Mouse (Mus musculus) heart, adult 18-20 months (tissue): Measurements from ENCODE around the gene Tnrc6c. TPM values are rescaled to one million over a fixed set of nuclear protein-coding genes. Genes with fewer than 3 reads are reported as not detected.

Experiments
- DNase-seq, 2 experiments: peaks; one replicate each; pipeline ENCODE4 v3.0.0; 2021 to 2022; ENCODE audit warnings: mixed read lengths in 1 of 2
- total RNA-seq, 2 experiments: library from RNA; stranded (reverse); gene quantifications; 2 replicates each; pipeline ENCODE4 v1.2.3; 2021

The Tnrc6c gene
- total RNA-seq, 2 experiments from 2014 or later, result 28.1 to 32.0 TPM

DNA sequence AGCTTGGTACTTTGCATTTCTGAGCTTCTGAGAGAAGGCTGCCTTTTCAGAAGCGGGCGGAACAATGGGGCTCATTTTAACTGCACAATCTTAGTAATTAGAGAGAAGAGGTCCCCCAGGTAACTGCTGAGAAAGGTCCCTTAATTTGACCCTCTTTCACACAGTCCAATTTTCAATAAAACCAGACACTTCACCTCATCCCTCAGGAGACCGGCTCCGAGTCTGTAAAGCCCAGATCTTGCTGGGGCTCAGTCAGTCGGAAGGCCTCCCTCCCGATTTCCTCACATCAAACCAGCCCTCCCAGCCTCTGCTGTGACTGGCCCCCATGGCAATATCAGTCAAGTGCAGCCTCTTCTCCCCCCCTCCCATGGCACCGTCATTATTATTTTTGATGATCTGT lies 15.7 kb upstream of the Tnrc6c start:
- DNase-seq, result no peak

DNA sequence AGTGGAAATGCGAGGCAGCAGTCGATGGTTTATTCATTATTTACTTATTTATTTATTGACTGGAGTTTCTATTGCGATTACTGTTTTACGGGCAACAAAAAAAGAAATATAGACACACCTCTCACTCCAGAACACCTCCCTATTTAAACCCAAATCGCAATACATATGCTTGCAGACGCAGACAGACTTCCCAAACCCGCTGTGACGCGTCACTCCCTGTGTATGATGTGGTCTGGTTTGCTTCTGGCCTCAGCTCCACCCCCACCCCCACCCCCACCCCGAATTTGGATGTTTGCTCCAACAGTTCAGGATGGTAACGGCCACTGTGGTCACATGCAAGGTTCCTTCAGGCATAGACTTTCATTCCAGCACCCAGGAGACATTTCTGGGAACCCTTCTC lies 15.3 kb upstream of the Tnrc6c start:
- DNase-seq, result no peak

DNA sequence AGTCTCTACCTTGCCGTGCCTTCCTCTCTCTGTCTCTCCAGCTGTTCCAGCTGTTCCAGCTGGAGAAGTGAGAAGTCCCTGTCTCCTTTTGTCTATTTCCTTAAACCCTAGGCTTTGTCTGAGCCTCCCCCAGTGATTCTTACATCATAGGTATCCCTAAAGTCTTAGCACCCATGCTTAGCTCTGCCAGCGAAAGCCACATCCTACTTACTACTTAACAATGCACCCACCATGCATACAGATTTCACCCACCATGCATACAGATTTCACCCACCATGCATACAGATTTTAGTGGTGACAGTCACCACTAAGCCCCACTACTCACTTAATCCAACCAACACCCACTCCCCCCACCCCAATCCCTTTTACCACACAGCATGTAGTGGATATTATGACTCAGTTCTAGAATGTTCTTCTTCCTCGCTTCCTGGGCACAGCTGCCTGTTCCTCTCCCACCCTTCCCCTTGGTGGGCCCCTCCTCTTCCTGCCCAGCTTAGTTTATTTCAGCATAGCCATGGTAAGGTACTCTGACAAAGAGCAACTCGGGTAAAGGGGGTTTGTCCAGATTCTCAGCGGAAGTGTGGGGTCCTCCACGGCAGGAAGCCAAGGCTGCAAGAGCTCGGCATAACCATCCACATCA lies 14.6 kb upstream of the Tnrc6c start:
- DNase-seq, result no peak

DNA sequence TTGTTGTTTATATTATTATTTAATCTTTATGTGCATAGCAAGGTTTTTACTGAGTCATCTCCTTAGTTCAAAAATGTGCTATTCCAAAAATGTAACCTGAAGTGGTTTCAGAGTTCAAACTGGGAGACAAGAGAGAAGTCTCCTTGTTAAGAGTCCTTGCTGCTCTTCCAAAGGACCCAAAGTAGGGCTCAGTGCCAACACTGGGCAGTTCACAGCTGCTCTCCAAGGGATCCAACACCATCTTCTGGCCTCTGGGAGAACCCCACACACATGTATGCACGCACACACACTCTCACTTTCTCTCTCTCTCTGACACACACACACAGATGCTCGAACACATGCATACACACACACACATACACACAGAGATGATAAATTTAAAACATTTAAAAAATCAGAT lies 11.9 kb upstream of the Tnrc6c start:
- no peak for DNase-seq

DNA sequence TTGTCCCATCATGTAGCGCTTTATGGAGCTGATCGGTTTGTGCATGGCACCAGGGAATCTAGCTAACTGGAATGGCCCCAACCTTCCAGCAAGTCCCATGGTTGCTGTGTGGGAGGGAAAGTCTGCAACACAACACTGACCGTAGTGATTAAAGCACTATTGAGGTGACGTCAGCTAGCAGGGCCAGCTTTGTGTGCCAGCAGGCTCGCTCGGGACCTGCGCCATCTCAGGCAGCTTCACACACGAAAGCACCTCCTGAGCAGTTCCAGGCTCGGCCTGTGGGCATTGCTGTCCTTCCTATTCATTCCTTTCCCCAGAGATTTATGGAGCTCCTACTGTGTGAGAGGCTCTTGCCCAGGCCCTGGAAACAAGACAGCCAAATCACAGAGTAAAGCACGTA lies 10.8 kb upstream of the Tnrc6c start:
- DNase-seq, result no peak

DNA sequence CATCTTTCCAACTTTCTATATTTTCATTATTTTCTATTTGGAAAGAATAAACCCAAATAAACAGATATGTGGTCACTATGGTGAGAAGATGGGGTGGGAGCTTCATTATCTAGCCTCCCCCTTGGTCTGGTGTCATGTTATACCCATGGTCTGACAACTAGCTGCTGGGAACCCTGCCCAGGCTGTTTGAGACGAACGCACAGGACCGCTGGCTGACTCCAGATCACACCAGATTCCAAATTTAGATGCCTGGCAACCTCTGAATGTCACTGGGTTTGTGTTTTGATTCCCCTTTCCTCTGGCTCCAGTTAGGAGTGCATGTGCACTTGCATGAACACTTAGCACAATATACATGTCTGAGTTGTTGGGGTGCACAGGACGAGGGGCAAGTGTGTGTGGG lies 7.3 kb upstream of the Tnrc6c start:
- peak; percentile 74 to 79 for DNase-seq

DNA sequence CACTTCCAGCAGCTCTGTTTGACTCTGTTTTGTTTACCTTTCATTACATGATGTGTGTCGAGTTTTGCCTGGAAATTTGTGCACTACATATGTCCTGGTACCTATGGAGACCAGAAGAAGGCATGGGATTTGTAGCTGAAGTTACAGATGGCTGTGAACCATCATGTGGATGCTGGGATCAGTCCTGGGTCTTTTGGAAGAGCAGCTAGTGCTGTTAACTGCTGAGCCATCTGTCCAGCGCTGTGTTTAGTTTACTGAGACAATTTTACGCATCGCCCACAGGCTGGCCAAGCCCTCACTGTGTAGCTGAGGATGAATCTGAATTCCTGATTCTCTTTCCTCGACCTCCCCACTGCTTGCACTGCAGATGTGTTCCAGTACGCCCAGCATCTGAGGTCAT lies 6.1 kb upstream of the Tnrc6c start:
- no peak for DNase-seq

DNA sequence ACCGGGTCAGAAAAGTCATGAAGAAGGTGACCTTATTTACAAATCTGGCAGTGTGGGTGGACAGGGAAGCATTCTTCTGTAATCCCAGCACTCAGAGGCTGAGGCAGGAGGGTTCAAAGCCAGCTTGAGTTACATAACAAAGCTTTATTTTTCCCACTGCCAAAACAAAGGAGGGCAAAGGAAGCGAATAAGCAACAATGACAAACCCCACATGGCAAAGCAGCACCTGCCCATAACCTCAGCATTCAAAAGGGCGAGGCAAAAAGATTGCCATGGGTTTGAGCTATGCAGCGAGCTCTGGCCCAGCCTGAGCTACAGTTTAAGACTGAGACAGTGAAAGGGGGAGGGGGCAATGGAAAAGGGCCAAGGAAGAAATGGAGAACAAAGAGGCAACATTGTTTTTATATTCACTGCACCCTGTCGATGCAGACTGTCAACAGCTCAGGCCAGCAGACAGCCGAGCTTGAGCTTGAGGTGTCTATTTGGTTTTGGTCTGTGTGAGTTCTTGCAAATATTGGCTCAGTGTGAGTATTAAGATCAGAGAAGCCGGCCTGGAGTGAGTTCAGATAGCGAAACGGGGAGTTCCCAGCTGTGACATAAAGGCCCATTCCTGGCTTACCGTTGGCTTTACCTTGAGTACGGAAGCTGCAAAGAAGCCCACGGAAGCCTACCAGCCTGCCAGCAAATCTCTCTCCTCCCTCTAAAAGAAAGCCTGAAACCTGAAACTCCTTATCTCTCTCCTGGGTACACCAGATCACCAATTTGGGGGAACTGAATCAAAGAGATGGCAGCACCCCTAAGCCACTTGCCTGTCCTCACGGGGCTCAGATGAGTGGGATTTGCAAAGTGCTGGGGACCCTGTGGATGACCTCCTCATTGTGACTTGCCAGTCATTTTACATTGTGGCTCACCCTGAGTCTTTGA lies 3.1 kb upstream of the Tnrc6c start:
- DNase-seq, result no peak

DNA sequence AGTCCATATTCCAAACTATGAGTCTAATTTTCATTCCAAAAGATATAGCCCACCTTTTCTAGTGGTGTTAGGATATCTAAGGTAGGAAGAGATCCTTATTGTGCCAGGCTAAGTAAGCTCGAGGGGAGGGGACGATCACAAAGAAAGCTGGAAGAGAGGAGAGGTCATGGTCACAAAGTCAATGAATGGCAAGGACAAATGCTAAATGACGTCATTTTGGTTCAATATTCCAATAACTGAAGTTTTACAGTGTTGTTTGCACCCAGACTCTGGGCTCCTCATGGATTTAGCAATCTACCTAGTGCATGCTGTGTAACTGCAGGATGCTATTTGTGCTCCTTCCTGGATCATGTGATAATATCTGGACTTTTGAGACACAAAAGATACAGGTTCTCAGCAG lies 1.2 kb upstream of the Tnrc6c start:
- DNase-seq, result no peak

DNA sequence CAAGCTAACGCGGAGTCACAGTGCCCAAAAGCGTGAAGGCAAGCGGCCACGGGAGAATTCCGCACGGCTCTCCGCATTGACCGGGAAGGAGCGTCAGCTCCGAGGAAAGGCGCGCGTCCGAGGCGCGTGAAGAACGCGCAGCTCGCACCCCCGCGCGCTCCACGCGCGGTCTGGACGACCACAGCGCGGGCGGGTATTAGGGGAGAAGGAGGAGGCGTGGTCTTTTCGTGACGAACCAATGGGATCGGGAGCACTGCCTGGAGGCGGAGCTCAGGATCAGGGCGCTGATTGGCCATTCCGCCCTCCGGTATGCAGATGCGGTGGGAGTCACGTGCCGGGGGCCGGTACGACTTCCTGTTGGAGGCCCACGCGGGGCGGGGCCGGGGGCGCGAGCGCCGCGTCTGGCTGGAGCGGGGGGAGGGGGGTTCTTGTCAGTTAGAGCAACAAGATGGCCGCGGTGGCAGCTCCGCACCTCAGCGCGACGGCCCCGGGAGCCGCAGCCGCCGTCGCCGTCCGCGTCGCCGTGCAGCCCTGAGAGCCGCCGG lies 363 bp downstream of the Tnrc6c start:
- DNase-seq, result peak; percentile 99 to 100

DNA sequence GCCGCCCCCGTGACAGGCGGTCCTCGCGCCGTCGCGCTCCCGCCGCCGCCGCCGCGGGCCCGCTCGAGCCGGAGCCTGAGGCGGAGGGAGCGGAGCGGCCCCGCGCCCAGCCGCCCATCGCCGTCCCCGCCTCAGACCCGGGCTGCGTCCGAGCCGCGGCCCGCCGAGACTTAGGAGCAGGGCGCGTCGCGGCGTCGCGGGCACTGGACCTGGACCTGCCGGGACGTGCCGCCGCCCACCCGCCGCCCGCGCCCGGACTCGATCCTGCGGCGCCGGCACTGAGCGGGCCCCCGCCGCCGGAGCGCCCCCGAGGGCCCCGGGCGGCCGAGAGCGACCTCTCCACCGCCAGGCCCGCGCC lies 824 bp downstream of the Tnrc6c start:
- DNase-seq, result no peak

DNA sequence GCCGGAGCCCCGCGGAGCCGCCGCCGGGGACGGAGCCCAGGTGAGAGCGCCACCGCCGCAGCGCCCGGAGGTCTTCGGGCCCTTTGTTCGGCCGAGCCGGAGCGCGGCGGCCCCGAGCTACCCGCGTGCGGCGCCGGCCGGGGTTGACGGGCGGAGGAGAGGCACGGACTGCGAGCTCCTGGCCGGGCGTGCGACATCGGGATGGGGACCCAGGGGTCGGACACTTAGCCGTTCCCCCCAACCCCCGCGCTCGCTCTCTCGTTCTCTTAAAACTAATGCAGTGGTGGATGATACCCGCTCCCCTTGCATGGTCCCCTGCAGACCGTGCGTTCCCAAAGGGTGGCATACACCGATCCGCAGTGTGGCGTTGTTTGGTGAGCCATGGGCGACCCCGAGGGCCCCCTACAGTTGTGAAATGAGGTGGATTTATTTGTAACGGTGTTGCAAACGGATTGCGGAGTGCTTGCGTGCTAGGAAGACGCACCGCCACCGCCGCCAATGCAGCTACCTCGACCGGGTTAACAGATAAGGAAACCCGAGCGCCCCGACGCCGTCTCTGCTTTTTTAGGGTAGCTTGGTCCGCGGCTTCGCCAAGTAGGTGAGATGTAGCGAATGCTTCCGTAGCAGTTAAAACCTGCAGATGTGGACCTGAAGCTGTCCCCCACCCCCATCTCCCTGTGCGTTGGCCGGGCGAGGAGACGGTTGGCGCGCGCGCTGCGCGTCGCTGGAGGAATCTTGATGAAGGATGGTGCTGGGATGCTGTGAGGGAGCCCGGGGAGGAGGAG lies 1.4 kb downstream of the Tnrc6c start:
- DNase-seq, result peak; percentile 39 to 72

DNA sequence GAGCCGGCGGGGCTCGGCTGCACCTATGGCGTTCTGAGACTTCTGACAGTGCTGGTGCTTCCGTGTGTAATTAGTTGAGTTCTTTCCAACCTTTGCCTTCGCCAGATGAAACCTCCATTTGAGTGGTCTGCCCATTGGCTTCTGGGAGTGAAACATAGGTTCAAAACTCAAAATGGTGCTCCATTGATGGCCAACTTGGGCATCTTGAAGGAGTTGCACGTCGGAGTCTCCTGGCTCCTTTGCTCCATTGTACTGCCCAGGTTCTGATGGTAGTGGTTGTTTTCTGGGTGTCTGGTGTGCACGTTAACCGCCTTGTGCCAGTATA lies 1.9 kb downstream of the Tnrc6c start:
- DNase-seq, result no peak

DNA sequence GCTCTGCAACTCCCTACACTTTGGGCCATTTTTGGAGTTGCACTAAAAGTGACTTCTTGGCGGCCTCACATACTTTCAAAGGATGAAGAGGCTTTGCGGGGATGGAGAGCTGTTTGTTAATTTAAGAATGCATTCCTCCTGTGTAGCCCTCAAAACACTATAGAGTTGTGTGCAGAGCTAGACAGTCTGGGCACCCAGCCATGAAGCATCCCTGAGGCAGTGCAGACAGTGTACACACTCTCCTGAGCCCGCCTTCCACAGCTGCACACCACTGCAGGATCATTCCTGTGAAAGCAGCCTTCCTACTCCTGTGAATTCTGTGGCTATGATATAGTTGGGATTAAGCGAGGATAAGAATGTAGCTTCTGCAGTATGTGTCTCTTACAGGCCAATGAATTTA lies 4.9 kb downstream of the Tnrc6c start:
- peak; percentile 28 to 54 for DNase-seq

DNA sequence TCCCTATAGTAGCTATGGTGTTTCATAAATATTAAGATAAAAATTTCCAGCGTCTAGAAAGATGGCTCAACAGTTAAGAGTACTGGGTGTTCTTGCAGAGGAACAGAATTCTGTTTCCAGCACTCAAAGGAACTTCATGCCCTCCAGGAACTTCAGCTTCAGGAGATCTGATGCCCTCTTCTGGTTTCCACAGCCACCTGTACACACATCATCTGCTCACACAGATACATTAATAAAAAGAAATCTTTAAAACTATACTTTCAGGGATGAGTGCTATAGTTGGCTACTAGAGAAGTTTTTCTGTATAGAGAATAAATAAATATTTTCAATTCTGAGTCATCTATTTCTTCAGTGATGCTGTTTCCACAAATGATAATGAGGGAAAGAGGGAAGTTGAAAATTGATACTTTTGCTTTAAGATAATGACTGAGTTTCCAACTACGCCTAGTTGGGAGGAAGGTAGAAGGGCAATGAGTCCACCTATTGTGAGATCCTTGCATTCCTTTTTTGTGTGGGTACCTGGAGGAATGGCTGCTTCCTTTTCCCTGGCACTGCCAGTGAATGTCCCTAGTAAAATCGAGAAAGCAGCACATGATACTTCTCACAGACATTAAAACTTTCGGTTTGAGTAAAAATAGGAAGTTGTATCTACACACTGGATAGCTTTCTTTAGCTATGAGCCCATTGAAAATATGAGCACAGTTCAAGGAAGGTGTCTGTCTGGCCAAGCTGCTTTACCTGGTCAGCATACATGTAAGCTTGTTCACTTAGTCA lies 9.1 kb downstream of the Tnrc6c start:
- DNase-seq, result no peak

DNA sequence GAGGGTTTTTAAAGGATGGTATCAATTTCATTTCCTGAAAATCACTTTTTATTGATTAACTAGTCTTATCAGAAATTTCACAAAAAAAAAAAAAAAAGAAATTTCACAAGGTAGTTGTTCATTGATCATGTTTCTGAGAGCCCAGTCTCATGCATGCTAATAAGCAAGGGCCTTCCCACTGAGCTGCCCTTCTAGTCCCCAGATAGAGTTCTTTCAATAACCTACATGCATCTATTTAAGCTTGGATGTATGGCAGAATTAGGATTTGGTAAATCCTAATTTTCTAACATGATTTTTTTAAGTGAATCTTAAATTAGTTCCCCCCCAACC lies 9.7 kb downstream of the Tnrc6c start:
- no peak for DNase-seq

DNA sequence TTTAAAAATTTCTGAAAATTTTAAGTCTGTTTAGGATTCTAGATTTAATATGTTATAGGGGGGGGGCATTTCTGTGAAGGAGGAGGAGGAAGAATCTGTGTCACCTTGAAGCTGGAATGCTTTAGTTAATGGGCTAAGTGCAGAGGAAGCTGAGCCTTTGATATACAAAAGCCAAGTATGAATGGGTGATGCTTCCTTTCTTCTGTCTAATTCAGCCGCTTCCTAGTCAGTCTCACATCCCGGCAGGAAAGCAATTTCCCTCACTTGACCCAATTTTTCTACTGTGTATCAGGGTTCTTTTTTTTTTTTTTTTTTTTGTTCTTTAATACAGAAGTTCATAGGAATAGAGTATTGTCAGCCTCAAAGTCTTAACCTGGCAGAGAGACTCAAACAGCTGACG lies 11.1 kb downstream of the Tnrc6c start:
- DNase-seq, result no peak

DNA sequence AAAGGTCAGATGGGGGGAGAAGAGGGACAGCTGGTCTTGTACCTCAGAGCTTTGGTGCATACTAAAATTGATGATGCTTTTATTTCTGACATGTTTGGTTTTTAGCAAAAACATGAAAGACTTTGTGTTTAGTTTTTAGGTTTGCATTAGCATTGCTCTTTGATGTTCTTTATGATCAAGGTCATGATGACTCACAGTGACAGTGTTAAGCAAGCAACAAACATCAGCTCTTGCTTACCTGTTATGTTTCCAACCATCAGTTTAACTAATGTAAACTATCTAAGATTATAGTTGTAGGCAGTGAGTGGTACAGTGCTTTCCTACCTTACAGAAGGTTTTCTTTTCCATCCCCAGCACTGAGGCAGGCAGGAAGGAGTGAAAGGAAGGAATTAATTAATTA lies 12.5 kb downstream of the Tnrc6c start:
- no peak for DNase-seq

DNA sequence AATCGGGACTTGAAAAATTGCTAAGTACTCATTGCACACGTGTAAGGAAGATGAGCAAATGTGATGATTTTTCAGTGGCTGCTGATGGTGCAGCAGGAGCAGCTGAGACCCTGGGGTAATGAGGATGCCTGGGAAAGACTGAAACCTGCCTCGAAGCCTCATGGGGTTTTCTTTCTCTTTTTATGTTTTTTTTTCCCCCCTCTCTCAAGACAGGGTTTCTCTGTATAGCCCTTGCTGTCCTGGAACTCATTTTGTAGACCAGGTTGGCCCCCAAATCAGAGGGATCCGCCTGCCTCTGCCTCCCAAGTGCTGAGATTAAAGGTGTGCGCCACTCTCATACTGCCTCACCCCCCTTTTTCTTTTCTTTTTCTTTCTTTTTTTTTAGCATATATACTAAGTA lies 13.1 kb downstream of the Tnrc6c start:
- no peak for DNase-seq

DNA sequence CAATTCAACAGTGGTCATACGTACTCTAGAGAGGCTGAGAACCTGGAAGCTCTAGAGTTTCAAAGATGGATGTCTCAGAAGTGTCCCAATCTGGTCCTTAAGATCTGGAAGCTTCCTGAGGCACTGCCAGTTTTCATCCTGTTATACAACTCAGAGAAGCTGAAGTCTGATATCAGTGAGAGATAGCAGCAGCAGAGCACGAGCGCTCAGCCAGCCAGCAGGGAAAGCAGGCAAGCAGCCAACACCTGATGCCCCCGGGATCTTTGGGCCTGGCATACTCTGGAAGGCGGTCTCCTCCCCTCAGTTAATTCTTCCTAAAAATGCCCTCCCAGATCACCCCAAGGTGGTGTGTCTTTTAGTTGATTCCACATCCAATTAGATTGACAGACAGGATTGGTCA lies 13.7 kb downstream of the Tnrc6c start:
- no peak for DNase-seq

DNA sequence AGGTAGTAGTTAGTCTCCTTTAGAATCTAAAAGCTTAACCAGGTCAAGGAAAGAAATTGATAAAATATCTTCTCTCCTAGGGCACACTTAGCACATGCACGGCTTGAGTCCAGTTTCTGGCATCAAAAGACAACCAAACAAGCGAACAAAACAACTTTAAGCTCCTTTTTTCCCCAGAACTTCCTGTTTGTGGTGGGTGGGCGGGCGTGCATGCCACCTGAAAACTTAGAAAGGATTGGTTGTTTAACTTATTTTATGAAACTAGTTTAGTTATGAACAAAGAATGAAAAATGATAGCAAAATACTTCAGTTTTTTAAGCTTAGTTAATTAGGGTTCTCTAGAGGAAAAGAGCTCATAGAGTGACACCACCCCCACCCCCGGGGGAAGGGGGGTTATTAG lies 17.5 kb downstream of the Tnrc6c start:
- DNase-seq, result no peak

DNA sequence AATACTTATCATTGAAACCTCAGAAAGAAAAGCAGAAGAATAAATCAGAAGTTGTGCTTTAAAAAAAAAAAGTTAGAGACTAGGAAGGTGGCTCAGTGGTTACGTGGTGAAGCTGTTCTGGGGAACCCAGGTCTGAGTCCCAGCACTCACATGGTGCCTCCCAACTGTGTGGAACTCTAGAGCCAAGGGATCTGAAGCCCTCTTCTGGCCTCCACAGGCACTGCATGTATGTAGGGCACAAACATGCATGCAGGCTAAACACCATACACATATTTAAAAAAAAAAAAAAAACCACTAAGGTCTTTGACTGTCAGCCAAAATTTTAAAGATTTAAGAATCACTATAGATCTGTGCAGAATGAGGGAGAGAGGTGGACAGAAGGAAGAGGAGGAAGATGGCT lies 20.4 kb downstream of the Tnrc6c start:
- DNase-seq, result no peak
